Mouse (Mus musculus) adrenal gland, postnatal 36 days (tissue): ENCODE data around the gene Vax1. TPM values are rescaled to one million over a fixed set of nuclear protein-coding genes. Genes with fewer than 3 reads are reported as not detected.

Experiments used
- total RNA-seq, 2 experiments: library from RNA; stranded (reverse); gene quantifications; 2 replicates each; pipeline ENCODE4 v1.2.3; 2021

Vax1 gene
- total RNA-seq, 2 experiments from 2014 or later, result not detected

Other genes with a start within 250 kb of the Vax1 start
- gene Eno4, start 226.6 kb downstream of the Vax1 start, total RNA-seq, result under 1 TPM; 0.26 to 0.56 TPM
- 100 to 1,000 TPM in 1 of 2 experiments, 10 to 100 TPM in 1; 55.1 to 109 TPM for gene Hspa12a, start 226.4 kb downstream of the Vax1 start, total RNA-seq
- 10 to 100 TPM; 12.8 to 22.2 TPM for gene Shtn1, start 94.0 kb downstream of the Vax1 start, total RNA-seq
- gene Kcnk18, start 49.2 kb upstream of the Vax1 start, total RNA-seq, result not detected
- 10 to 100 TPM; 12.3 to 16.1 TPM for gene Slc18a2, start 90.8 kb upstream of the Vax1 start, total RNA-seq
- 100 to 1,000 TPM; 636 to 846 TPM for gene Rps12-ps3, start 152.2 kb upstream of the Vax1 start, total RNA-seq
- 10 to 100 TPM; 35.6 to 38.8 TPM for gene Pdzd8, start 175.7 kb upstream of the Vax1 start, total RNA-seq